Mouse (Mus musculus): ENCODE data around the gene Alg14. TPM values are rescaled to one million over a fixed set of nuclear protein-coding genes. Genes with fewer than 3 reads are reported as not detected.

Alg14 gene
- polyA plus RNA-seq, 1 experiment: 20.2 TPM

- no peak overlapping the region for H3K27ac ChIP-seq (ENCODE audit: insufficient read depth, low read length)
- TF ChIP-seq POLR2A (IDR thresholded peaks at IDR 0.05; ENCODE audit: extremely low read depth, insufficient read depth, low read length) (no peak), CTCF (IDR thresholded peaks at IDR 0.05; ENCODE audit: extremely low read depth, insufficient read depth, low read length) (no peak)
- no peaks in the 10 kb centered on the region for H3K4me1 ChIP-seq (ENCODE audit: control insufficient read depth, insufficient read depth, low read length)
- H3K4me3 ChIP-seq (ENCODE audit: insufficient read depth, low read length): no peak overlapping the region
These were observed 19.0 kb upstream of the Alg14 start for GRCm38 (mm10) chr3:121272577-121272976.

GRCm38 (mm10) chr3:121274010-121274409 lies 17.6 kb upstream of the Alg14 start:
- TF ChIP-seq POLR2A (IDR thresholded peaks at IDR 0.05; ENCODE audit: extremely low read depth, insufficient read depth, low read length) (no peak), CTCF (IDR thresholded peaks at IDR 0.05; ENCODE audit: extremely low read depth, insufficient read depth, low read length) (no peak)
- Histone ChIP-seq H3K27ac (ENCODE audit: insufficient read depth, low read length) (no peak overlapping the region), H3K4me1 (ENCODE audit: control insufficient read depth, insufficient read depth, low read length) (no peaks in the 10 kb centered on the region), H3K4me3 (ENCODE audit: insufficient read depth, low read length) (no peak overlapping the region)

- H3K27ac ChIP-seq (ENCODE audit: insufficient read depth, low read length): no peak overlapping the region
- H3K4me1 ChIP-seq (ENCODE audit: control insufficient read depth, insufficient read depth, low read length): no peaks in the 10 kb centered on the region
- H3K4me3 ChIP-seq (ENCODE audit: insufficient read depth, low read length): no peak overlapping the region
- TF ChIP-seq CTCF (IDR thresholded peaks at IDR 0.05; ENCODE audit: extremely low read depth, insufficient read depth, low read length) (no peak), POLR2A (IDR thresholded peaks at IDR 0.05; ENCODE audit: extremely low read depth, insufficient read depth, low read length) (no peak)
These were observed 14.6 kb upstream of the Alg14 start for GRCm38 (mm10) chr3:121277009-121277408.

GRCm38 (mm10) chr3:121277557-121277956 lies 14.0 kb upstream of the Alg14 start:
- H3K27ac ChIP-seq (ENCODE audit: insufficient read depth, low read length): no peak overlapping the region
- TF ChIP-seq POLR2A (IDR thresholded peaks at IDR 0.05; ENCODE audit: extremely low read depth, insufficient read depth, low read length) (no peak), CTCF (IDR thresholded peaks at IDR 0.05; ENCODE audit: extremely low read depth, insufficient read depth, low read length) (no peak)
- no peak overlapping the region for H3K4me3 ChIP-seq (ENCODE audit: insufficient read depth, low read length)
- no peaks in the 10 kb centered on the region for H3K4me1 ChIP-seq (ENCODE audit: control insufficient read depth, insufficient read depth, low read length)

GRCm38 (mm10) chr3:121279679-121280078 lies 11.9 kb upstream of the Alg14 start:
- Histone ChIP-seq H3K27ac (ENCODE audit: insufficient read depth, low read length) (no peak overlapping the region), H3K4me1 (ENCODE audit: control insufficient read depth, insufficient read depth, low read length) (no peaks in the 10 kb centered on the region), H3K4me3 (ENCODE audit: insufficient read depth, low read length) (no peak overlapping the region)
- no peak for TF ChIP-seq CTCF (IDR thresholded peaks at IDR 0.05; ENCODE audit: extremely low read depth, insufficient read depth, low read length)
- no peak for TF ChIP-seq POLR2A (IDR thresholded peaks at IDR 0.05; ENCODE audit: extremely low read depth, insufficient read depth, low read length)

GRCm38 (mm10) chr3:121282998-121283397 lies 8.6 kb upstream of the Alg14 start, which contains the start of gene Tmem56:
Tmem56 (minus strand) TSS chr3:121283098.
- H3K4me3 ChIP-seq (ENCODE audit: insufficient read depth, low read length): no peak within 1 kb of the TSS
- no peak within 1 kb of the TSS for H3K27ac ChIP-seq (ENCODE audit: insufficient read depth, low read length)
- H3K4me1 ChIP-seq (ENCODE audit: control insufficient read depth, insufficient read depth, low read length): no peaks in the 10 kb centered on the region
- TF ChIP-seq CTCF (IDR thresholded peaks at IDR 0.05; ENCODE audit: extremely low read depth, insufficient read depth, low read length): no peak
- TF ChIP-seq POLR2A (IDR thresholded peaks at IDR 0.05; ENCODE audit: extremely low read depth, insufficient read depth, low read length): no peak

GRCm38 (mm10) chr3:121285219-121285618 lies 6.4 kb upstream of the Alg14 start:
- Histone ChIP-seq H3K4me3 (ENCODE audit: insufficient read depth, low read length) (no peak overlapping the region), H3K4me1 (ENCODE audit: control insufficient read depth, insufficient read depth, low read length) (no peaks in the 10 kb centered on the region), H3K27ac (ENCODE audit: insufficient read depth, low read length) (no peak overlapping the region)
- TF ChIP-seq CTCF (IDR thresholded peaks at IDR 0.05; ENCODE audit: extremely low read depth, insufficient read depth, low read length) (no peak), POLR2A (IDR thresholded peaks at IDR 0.05; ENCODE audit: extremely low read depth, insufficient read depth, low read length) (no peak)

GRCm38 (mm10) chr3:121287151-121287550 lies 4.4 kb upstream of the Alg14 start:
- Histone ChIP-seq H3K4me1 (ENCODE audit: control insufficient read depth, insufficient read depth, low read length) (no peaks in the 10 kb centered on the region), H3K4me3 (ENCODE audit: insufficient read depth, low read length) (no peak overlapping the region), H3K27ac (ENCODE audit: insufficient read depth, low read length) (no peak overlapping the region)
- TF ChIP-seq CTCF (IDR thresholded peaks at IDR 0.05; ENCODE audit: extremely low read depth, insufficient read depth, low read length) (no peak), POLR2A (IDR thresholded peaks at IDR 0.05; ENCODE audit: extremely low read depth, insufficient read depth, low read length) (no peak)

GRCm38 (mm10) chr3:121290681-121291080 lies 892 bp upstream of the Alg14 start:
- no peak overlapping the region; the same call in 1 of the 2 replicates for H3K4me3 ChIP-seq (ENCODE audit: insufficient read depth, low read length)
- no peak overlapping the region for H3K27ac ChIP-seq (ENCODE audit: insufficient read depth, low read length)
- TF ChIP-seq POLR2A (IDR thresholded peaks at IDR 0.05; ENCODE audit: extremely low read depth, insufficient read depth, low read length) (no peak), CTCF (IDR thresholded peaks at IDR 0.05; ENCODE audit: extremely low read depth, insufficient read depth, low read length) (no peak)
- H3K4me1 ChIP-seq (ENCODE audit: control insufficient read depth, insufficient read depth, low read length): no peaks in the 10 kb centered on the region

GRCm38 (mm10) chr3:121291225-121291559 lies 381 bp upstream of the Alg14 start:
- H3K4me3 ChIP-seq (ENCODE audit: insufficient read depth, low read length): peak overlapping the region; percentile 49

More at GRCm38 (mm10) chr3:121291225-121291559, 381 bp upstream of the Alg14 start:
- Histone ChIP-seq H3K27ac (ENCODE audit: insufficient read depth, low read length) (no peak overlapping the region), H3K4me1 (ENCODE audit: control insufficient read depth, insufficient read depth, low read length) (no peaks in the 10 kb centered on the region)
- TF ChIP-seq CTCF (IDR thresholded peaks at IDR 0.05; ENCODE audit: extremely low read depth, insufficient read depth, low read length) (no peak), POLR2A (IDR thresholded peaks at IDR 0.05; ENCODE audit: extremely low read depth, insufficient read depth, low read length) (no peak)

All from cortical plate, adult 2 months (tissue).